Mouse (Mus musculus) midbrain, embryonic 13.5 days (tissue): Measurements from ENCODE around the gene Ttll11. TPM values are rescaled to one million over a fixed set of nuclear protein-coding genes. Genes with fewer than 3 reads are reported as not detected.
A peak's percentile ranks its signal among the peaks of the same experiment; 100 is the strongest.

ENCODE experiments used
- ATAC-seq: fragments of 200-750 bp; cut with Nextera tagmentation; 2 replicates; pipeline ENCODE4 v1.8.0; 2017; ENCODE audit warnings: mild to moderate bottlenecking, moderate TSS enrichment, moderate library complexity
- H3K27ac ChIP-seq: fragments of 300-500 bp; sonication (generic); 2 replicates; pipeline ENCODE4 v1.5.1; 2015; ENCODE audit warnings: inconsistent platforms, mild to moderate bottlenecking, moderate library complexity
- H3K27me3 ChIP-seq: fragments of 300-500 bp; sonication (generic); 2 replicates; pipeline ENCODE4 v1.6.1; 2015; ENCODE audit warnings: mild to moderate bottlenecking, inconsistent platforms
- H3K36me3 ChIP-seq: fragments of 300-500 bp; sonication (generic); 2 replicates; pipeline ENCODE4 v1.6.1; 2015; ENCODE audit warnings: mild to moderate bottlenecking, inconsistent platforms
- H3K4me1 ChIP-seq: fragments of 300-500 bp; sonication (generic); replicated peaks from 2 replicates; pipeline ENCODE4 v1.6.1; 2015; ENCODE audit warnings: inconsistent platforms
- H3K4me2 ChIP-seq: fragments of 300-500 bp; sonication (generic); replicated peaks from 2 replicates; pipeline ENCODE4 v1.6.1; 2015; ENCODE audit warnings: moderate library complexity, mild to moderate bottlenecking, inconsistent platforms
- H3K4me3 ChIP-seq: fragments of 300-500 bp; sonication (generic); replicated peaks from 2 replicates; pipeline ENCODE4 v1.5.1; 2015; ENCODE audit warnings: mild to moderate bottlenecking, inconsistent platforms
- H3K9ac ChIP-seq: fragments of 300-500 bp; sonication (generic); replicated peaks from 2 replicates; pipeline ENCODE4 v1.6.1; 2015; ENCODE audit warnings: mild to moderate bottlenecking, inconsistent platforms
- H3K9me3 ChIP-seq: fragments of 300-500 bp; sonication (generic); 2 replicates; pipeline ENCODE4 v1.6.1; 2016; ENCODE audit warnings: mild to moderate bottlenecking, inconsistent platforms
- WGBS: fragments of 180-500 bp; shearing (Covaris S2); methylation state at CpG from one replicate; pipeline ENCODE4 v1.1.7; 2015; 5-methylcytosine and 5-hydroxymethylcytosine counted together
- polyA plus RNA-seq: library from polyadenylated mRNA; unstranded; fragments of >200 nt; fragmentation: Nextera tagmentation; extraction: Ambion mirVana; gene quantifications from 2 replicates; pipeline ENCODE4 v1.2.1, GENCODE M21; 2015

The Ttll11 gene
- polyA plus RNA-seq, 1 experiment from 2014 or later, result 4.3 TPM

DNA sequence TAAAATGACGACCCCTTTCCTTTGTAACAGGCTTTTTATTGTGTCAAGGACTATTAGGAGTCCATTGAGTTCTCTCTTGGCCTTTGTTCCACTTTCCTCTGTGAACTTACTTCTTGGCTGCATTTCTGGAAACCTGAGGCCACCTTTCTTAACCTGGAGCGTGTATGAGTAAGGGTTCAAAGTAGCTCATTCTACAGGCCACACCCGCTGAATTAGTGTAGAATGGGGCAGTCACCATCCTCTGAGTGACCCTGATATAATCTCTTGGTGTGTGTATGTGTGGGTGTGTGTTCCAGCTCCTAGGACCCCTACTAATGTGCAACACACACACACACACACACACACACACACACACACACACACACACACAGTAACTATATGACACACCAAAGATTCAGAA lies 89.1 kb downstream of the Ttll11 start:
- H3K9ac ChIP-seq, result no peak overlapping the region
- 84% methylated on average over 3 of the region's 3 CpGs for WGBS
- no peaks in the 10 kb centered on the region for H3K4me1 ChIP-seq
- no peaks in the 10 kb centered on the region for H3K9me3 ChIP-seq
- no peak overlapping the region for H3K4me2 ChIP-seq
- no peak overlapping the region for H3K4me3 ChIP-seq
- no peaks in the 10 kb centered on the region for H3K36me3 ChIP-seq
- no peaks in the 10 kb centered on the region for H3K27me3 ChIP-seq
- H3K27ac ChIP-seq, result no peak overlapping the region
- no peak for ATAC-seq

GRCm38 (mm10) chr2:35889776-35890175 lies 89.9 kb downstream of the Ttll11 start:
- Histone ChIP-seq H3K36me3 (no peaks in the 10 kb centered on the region), H3K9me3 (no peaks in the 10 kb centered on the region), H3K4me2 (no peak overlapping the region), H3K4me1 (no peaks in the 10 kb centered on the region), H3K4me3 (no peak overlapping the region), H3K9ac (no peak overlapping the region), H3K27me3 (no peaks in the 10 kb centered on the region), H3K27ac (no peak overlapping the region)
- WGBS, result 80% methylated on average over 2 of the region's 2 CpGs
- ATAC-seq, result no peak

DNA sequence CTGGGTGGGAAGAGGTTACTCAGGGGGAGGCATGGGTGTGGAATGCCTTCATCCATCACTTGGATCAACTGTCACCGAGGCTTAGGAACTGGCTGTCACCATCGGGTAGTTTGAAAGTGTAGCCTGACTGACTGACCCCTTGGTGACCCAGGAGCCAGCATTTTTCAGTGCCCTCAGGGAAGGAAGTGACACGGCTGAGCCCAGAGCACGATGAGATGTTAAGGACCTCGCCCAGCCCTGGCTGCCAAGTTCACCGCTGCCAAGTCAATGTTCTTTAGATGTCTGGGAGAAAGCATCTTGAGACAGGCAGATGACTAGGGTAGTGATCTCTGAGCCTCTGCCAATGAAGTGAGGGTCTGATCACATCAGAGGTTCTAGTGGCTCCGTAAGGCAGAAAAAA lies 95.4 kb downstream of the Ttll11 start:
- Histone ChIP-seq H3K27ac (no peak overlapping the region), H3K9ac (no peak overlapping the region), H3K4me3 (no peak overlapping the region), H3K27me3 (no peaks in the 10 kb centered on the region), H3K4me1 (peaks cover 14% of the 10 kb centered on the region), H3K9me3 (no peaks in the 10 kb centered on the region), H3K4me2 (no peak overlapping the region), H3K36me3 (no peaks in the 10 kb centered on the region)
- ATAC-seq, result no peak
- 81% methylated on average over 7 of the region's 7 CpGs for WGBS

- 59% methylated on average over 9 of the region's 9 CpGs for WGBS
Observed at GRCm38 (mm10) chr2:35882336-35882987, 97.3 kb downstream of the Ttll11 start.

GRCm38 (mm10) chr2:35881896-35882295 lies 97.8 kb downstream of the Ttll11 start:
- no peak overlapping the region for H3K27ac ChIP-seq
- H3K4me2 ChIP-seq, result no peak overlapping the region
- no peaks in the 10 kb centered on the region for H3K9me3 ChIP-seq
- WGBS, result 94% methylated on average over 9 of the region's 9 CpGs
- ATAC-seq, result no peak
- no peaks in the 10 kb centered on the region for H3K27me3 ChIP-seq
- no peak overlapping the region for H3K9ac ChIP-seq
- H3K4me3 ChIP-seq, result no peak overlapping the region
- H3K4me1 ChIP-seq, result peaks cover 26% of the 10 kb centered on the region
- no peaks in the 10 kb centered on the region for H3K36me3 ChIP-seq

More at GRCm38 (mm10) chr2:35882336-35882987, 97.3 kb downstream of the Ttll11 start:
- H3K9ac ChIP-seq, result no peak overlapping the region
- H3K4me3 ChIP-seq, result no peak overlapping the region
- no peak overlapping the region for H3K27ac ChIP-seq
- H3K9me3 ChIP-seq, result no peaks in the 10 kb centered on the region
- H3K4me2 ChIP-seq, result no peak overlapping the region
- H3K27me3 ChIP-seq, result no peaks in the 10 kb centered on the region
- H3K4me1 ChIP-seq, result peaks cover 22% of the 10 kb centered on the region
- ATAC-seq, result no peak
- no peaks in the 10 kb centered on the region for H3K36me3 ChIP-seq

DNA sequence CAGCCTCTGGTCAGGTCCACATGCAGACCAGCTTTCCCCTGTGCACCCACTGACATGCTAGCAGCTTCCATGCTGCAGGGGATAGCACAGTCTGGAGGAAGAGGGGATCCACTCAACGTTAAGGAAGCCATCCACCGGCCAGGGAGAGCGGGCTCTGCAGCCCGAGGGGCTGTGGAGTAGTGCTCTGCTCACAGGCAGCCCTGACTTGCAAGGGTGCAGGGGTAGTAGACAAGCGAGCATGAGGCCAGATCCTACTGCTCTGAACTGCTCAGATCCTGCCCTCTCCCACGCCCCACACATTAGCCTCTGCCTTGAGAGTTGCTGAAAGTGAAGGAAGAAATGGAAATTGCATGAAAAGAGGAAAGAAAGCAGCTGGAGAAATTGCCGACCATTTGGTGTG lies 99.4 kb downstream of the Ttll11 start:
- WGBS, result 61% methylated on average over 7 of the region's 7 CpGs
- H3K4me3 ChIP-seq, result no peak overlapping the region
- H3K4me1 ChIP-seq, result peaks cover 26% of the 10 kb centered on the region
- no peak overlapping the region for H3K4me2 ChIP-seq
- no peaks in the 10 kb centered on the region for H3K27me3 ChIP-seq
- no peaks in the 10 kb centered on the region for H3K36me3 ChIP-seq
- no peak overlapping the region for H3K9ac ChIP-seq
- no peaks in the 10 kb centered on the region for H3K9me3 ChIP-seq
- ATAC-seq, result peak; percentile 55; the same call in 1 of the 2 replicates
- H3K27ac ChIP-seq, result no peak overlapping the region

- H3K27ac ChIP-seq, result no peak overlapping the region
- peaks cover 26% of the 10 kb centered on the region for H3K4me1 ChIP-seq
- H3K9ac ChIP-seq, result no peak overlapping the region
- no peak overlapping the region for H3K4me3 ChIP-seq
- no peaks in the 10 kb centered on the region for H3K36me3 ChIP-seq
- no peaks in the 10 kb centered on the region for H3K9me3 ChIP-seq
- peak; percentile 35; the same call in 1 of the 2 replicates for ATAC-seq
- no peaks in the 10 kb centered on the region for H3K27me3 ChIP-seq
- no peak overlapping the region for H3K4me2 ChIP-seq
- 84% methylated on average over 4 of the region's 4 CpGs for WGBS
Observed at GRCm38 (mm10) chr2:35879887-35880286, 99.8 kb downstream of the Ttll11 start.

DNA sequence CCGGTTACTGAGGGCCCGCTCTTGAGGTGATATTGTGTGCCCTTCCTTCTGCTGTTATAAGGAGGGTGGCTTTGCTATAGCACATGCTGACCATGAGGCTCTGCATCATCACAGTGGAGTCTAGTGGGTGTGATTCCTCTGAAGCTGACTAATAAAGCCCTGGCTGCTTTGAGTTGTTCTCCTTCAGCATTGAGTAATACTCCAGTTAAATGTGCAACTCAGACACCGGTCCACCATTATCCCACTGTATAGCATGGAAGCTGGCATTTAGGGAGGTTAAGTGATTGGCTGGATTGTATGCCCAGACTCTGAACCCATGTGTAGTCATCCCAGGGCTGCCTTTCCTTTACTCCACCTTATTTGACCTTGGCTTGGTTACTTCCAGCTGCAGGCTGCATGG lies 101.2 kb downstream of the Ttll11 start:
- no peak for ATAC-seq
- Histone ChIP-seq H3K4me3 (no peak overlapping the region), H3K36me3 (no peaks in the 10 kb centered on the region)

GRCm38 (mm10) chr2:35875572-35875971 lies 104.1 kb downstream of the Ttll11 start:
- Histone ChIP-seq H3K36me3 (no peaks in the 10 kb centered on the region), H3K27ac (no peak overlapping the region)
- ATAC-seq, result no peak

More for the DNA sequence above, 101.2 kb downstream of the Ttll11 start:
- Histone ChIP-seq H3K27ac (no peak overlapping the region), H3K4me1 (peaks cover 28% of the 10 kb centered on the region), H3K27me3 (no peaks in the 10 kb centered on the region), H3K9me3 (no peaks in the 10 kb centered on the region), H3K9ac (no peak overlapping the region), H3K4me2 (no peak overlapping the region)
- WGBS, result 94% methylated on average over 3 of the region's 3 CpGs

DNA sequence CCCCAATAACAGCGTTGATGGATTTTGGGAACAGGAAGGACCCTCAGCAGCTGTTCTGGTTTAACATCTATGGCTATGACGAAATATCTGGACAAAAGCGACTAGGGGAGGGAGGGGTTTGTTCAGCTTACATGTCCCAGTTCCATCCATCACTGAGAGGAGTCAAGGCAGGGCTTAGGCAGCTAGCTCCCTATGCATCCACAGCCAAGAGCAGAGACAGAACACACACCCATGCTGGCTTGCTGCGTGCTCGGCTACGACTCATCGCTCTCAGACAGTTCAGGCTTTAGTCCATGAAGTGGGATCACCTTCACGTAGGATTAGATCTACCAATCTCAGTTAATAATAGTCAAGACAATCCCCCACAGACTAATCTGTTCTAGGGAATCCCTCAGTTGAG lies 105.3 kb downstream of the Ttll11 start:
- Histone ChIP-seq H3K27ac (no peak overlapping the region), H3K9me3 (no peaks in the 10 kb centered on the region), H3K27me3 (no peaks in the 10 kb centered on the region), H3K9ac (no peak overlapping the region), H3K4me1 (peaks cover 30% of the 10 kb centered on the region), H3K4me2 (no peak overlapping the region), H3K4me3 (no peak overlapping the region), H3K36me3 (no peaks in the 10 kb centered on the region)
- no peak for ATAC-seq
- WGBS, result 88% methylated on average over 8 of the region's 8 CpGs

More at GRCm38 (mm10) chr2:35875572-35875971, 104.1 kb downstream of the Ttll11 start:
- Histone ChIP-seq H3K4me2 (no peak overlapping the region), H3K9ac (no peak overlapping the region), H3K27me3 (no peaks in the 10 kb centered on the region), H3K9me3 (no peaks in the 10 kb centered on the region), H3K4me1 (peaks cover 41% of the 10 kb centered on the region), H3K4me3 (no peak overlapping the region)
- 90% methylated on average over 7 of the region's 7 CpGs for WGBS

- no peak overlapping the region for H3K4me2 ChIP-seq
- H3K27me3 ChIP-seq, result no peaks in the 10 kb centered on the region
- H3K9ac ChIP-seq, result no peak overlapping the region
- H3K36me3 ChIP-seq, result no peaks in the 10 kb centered on the region
- H3K27ac ChIP-seq, result no peak overlapping the region
- H3K9me3 ChIP-seq, result no peaks in the 10 kb centered on the region
- peaks cover 16% of the 10 kb centered on the region for H3K4me1 ChIP-seq
- 60% methylated on average over 2 of the region's 2 CpGs for WGBS
- no peak for ATAC-seq
- no peak overlapping the region for H3K4me3 ChIP-seq
Observed at GRCm38 (mm10) chr2:35869165-35869564, 110.5 kb downstream of the Ttll11 start.

- H3K27ac ChIP-seq, result no peak overlapping the region
- no peak overlapping the region for H3K9ac ChIP-seq
- WGBS, result 75% methylated on average over 4 of the region's 4 CpGs
- H3K4me2 ChIP-seq, result no peak overlapping the region
- peaks cover 16% of the 10 kb centered on the region for H3K4me1 ChIP-seq
- ATAC-seq, result no peak
- H3K27me3 ChIP-seq, result no peaks in the 10 kb centered on the region
- no peaks in the 10 kb centered on the region for H3K36me3 ChIP-seq
- H3K9me3 ChIP-seq, result no peaks in the 10 kb centered on the region
- no peak overlapping the region for H3K4me3 ChIP-seq
Observed at GRCm38 (mm10) chr2:35863284-35863683, 116.4 kb downstream of the Ttll11 start.

DNA sequence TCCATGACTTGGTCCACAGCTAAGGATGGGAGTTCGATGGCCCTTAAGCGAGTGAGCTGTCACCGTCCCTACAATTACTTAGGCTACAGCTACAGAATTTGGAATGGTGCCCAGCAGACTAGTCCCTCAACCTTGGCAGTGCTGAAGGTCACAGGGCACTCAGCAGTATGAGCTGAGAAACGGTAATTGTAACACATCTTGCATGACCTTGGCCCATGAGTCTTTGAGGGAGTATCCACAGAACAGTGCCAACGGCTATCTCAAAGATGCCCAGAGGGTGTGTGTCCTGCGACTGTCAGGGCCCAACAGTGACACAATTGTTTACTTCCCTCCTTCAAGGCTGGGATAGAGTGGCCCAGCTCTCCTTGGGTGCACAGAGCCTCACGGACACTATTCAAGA lies 118.5 kb downstream of the Ttll11 start:
- Histone ChIP-seq H3K4me1 (peaks cover 17% of the 10 kb centered on the region), H3K27me3 (no peaks in the 10 kb centered on the region), H3K9ac (no peak overlapping the region), H3K27ac (no peak overlapping the region), H3K4me2 (no peak overlapping the region), H3K4me3 (no peak overlapping the region), H3K9me3 (no peaks in the 10 kb centered on the region), H3K36me3 (no peaks in the 10 kb centered on the region)
- ATAC-seq, result no peak
- WGBS, result 92% methylated on average over 7 of the region's 7 CpGs
